Mouse (Mus musculus): ENCODE results near the gene Aen.

Aen gene

GRCm38 (mm10) chr7:78895021-78895652, 517 bp upstream of the Aen start:
- no peak for DNase-seq

GRCm38 (mm10) chr7:78897567-78897966, 1.9 kb downstream of the Aen start:
- DNase-seq, result no peak

- DNase-seq, result peak; percentile 81
Observed at GRCm38 (mm10) chr7:78903174-78903870, 7.7 kb downstream of the Aen start.

GRCm38 (mm10) chr7:78904175-78904574, 8.5 kb downstream of the Aen start:
- DNase-seq, result peak; percentile 23

GRCm38 (mm10) chr7:78909026-78909425, 13.4 kb downstream of the Aen start:
- no peak for DNase-seq

- peak; percentile 20 for DNase-seq
Observed at GRCm38 (mm10) chr7:78910336-78911098, 14.9 kb downstream of the Aen start.

GRCm38 (mm10) chr7:78911209-78911608, 15.6 kb downstream of the Aen start:
- no peak for DNase-seq

GRCm38 (mm10) chr7:78912253-78912973, 16.8 kb downstream of the Aen start:
- peak; percentile 41 for DNase-seq

GRCm38 (mm10) chr7:78912974-78913474, 17.4 kb downstream of the Aen start, which contains the start of gene Isg20:
Isg20 (plus strand) TSS chr7:78913424.
- DNase-seq, result no peak

- DNase-seq, result peak; percentile 94
Observed at GRCm38 (mm10) chr7:78913649-78914544, 18.2 kb downstream of the Aen start.

GRCm38 (mm10) chr7:78914545-78914845, 18.8 kb downstream of the Aen start:
- no peak for DNase-seq

- DNase-seq, result peak; percentile 12
Observed at GRCm38 (mm10) chr7:78914896-78915510, 19.3 kb downstream of the Aen start.

- DNase-seq, result peak; percentile 23
Observed at GRCm38 (mm10) chr7:78918686-78919085, 23.0 kb downstream of the Aen start.

GRCm38 (mm10) chr7:78922506-78922905, 26.9 kb downstream of the Aen start:
- DNase-seq, result no peak

- peak; percentile 84 for DNase-seq
Observed at GRCm38 (mm10) chr7:78924300-78924699, 28.6 kb downstream of the Aen start.

GRCm38 (mm10) chr7:78924796-78925195, 29.1 kb downstream of the Aen start:
- no peak for DNase-seq

- DNase-seq, result no peak
Observed at GRCm38 (mm10) chr7:78925680-78926079, 30.0 kb downstream of the Aen start.

- no peak for DNase-seq
Observed at GRCm38 (mm10) chr7:78926156-78926555, 30.5 kb downstream of the Aen start.

- no peak for DNase-seq
Observed at GRCm38 (mm10) chr7:78927266-78927665, 31.6 kb downstream of the Aen start.

- no peak for DNase-seq
Observed at GRCm38 (mm10) chr7:78938957-78939602, 43.4 kb downstream of the Aen start.

GRCm38 (mm10) chr7:78940971-78941370, 45.3 kb downstream of the Aen start:
- no peak for DNase-seq

Measured in lung, postnatal 36 days (tissue).